Mouse (Mus musculus): Measurements from ENCODE around the gene Mif. TPM values are rescaled to one million over a fixed set of nuclear protein-coding genes. Genes with fewer than 3 reads are reported as not detected.

The Mif gene
- total and polyA plus RNA-seq, 3 experiments, result 1,217 to 2,151 (median 2,072) TPM

DNA sequence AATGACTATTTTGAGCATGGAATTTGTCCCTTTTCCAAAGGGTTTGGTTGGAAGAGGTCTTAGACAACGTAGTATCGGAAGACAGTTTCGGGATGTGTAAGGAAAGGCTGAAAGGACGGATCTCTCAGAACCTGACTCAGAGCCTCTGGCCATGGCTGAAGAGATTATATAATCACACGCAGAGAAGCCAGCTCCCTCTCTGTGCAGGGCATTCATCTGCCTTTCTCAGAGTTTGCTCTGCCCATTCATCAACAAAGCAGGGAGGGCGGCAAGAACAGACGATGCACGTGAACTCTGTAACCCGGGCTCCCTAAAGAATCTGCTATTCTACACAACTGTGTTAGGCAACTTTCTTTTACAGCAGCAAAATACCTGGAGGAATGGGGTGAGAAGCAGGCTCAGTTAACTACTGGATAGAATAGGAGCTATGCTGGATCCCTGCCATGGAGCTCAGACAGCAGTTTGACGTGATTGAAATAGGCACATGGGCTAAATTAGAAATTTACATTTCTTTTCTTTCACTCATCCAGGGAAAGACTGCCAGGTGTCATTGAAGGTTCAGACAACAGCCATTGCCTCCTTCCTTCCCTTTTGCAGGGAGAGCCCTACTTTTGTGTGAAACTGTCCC, 13.6 kb upstream of the Mif start:
- no peak overlapping the region for H3K27ac ChIP-seq (ENCODE audit: insufficient read depth, low read depth)
- in situ Hi-C loops (cut with MboI; ENCODE audit: low pct_ligation_motif_present, low pct_unique_long_range_greater_than_20kb, low sequenced_read_pairs) (no loop called here), dilution Hi-C loops (cut with MboI; ENCODE audit: extremely low pct_ligation_motif_present, extremely low pct_unique_long_range_greater_than_20kb, low sequenced_read_pairs) (no loop called here)
- TF ChIP-seq HCFC1 (IDR thresholded peaks at IDR 0.05; ENCODE audit: low read depth, low read length) (no peak), NELFE (IDR thresholded peaks at IDR 0.05; ENCODE audit: low read depth, low read length) (no peak), TBP (conservative IDR thresholded peaks at IDR 0.05; ENCODE audit: low read depth, low read length) (no peak), MYC (IDR thresholded peaks at IDR 0.05; ENCODE audit: low read depth, low read length) (no peak)
- no peaks in the 10 kb centered on the region for H3K79me2 ChIP-seq (replicated peaks; ENCODE audit: control insufficient read depth, extremely low read depth, insufficient read depth, poor library complexity, severe bottlenecking)
- no peaks in the 10 kb centered on the region for H3K36me3 ChIP-seq (replicated peaks in 1 of 2; ENCODE audit: control insufficient read depth in 1 of 2, insufficient read depth in 1 of 2, low read length in 1 of 2)
- no peak overlapping the region for H3K4me2 ChIP-seq (ENCODE audit: insufficient read depth, low read depth, poor library complexity, severe bottlenecking)
- H3K4me1 ChIP-seq (ENCODE audit: control insufficient read depth in 1 of 2, insufficient read depth in 2 of 2), result no peaks in the 10 kb centered on the region; a peak in 1 of 4 replicates
- H3K4me3 ChIP-seq (replicated peaks in 1 of 3; ENCODE audit: low read depth in 2 of 3, low read length in 2 of 3, poor library complexity in 1 of 3), result no peak overlapping the region
- no peak overlapping the region for H3K9ac ChIP-seq (ENCODE audit: insufficient read depth, low read depth)
- DNase-seq (ENCODE audit: extremely low read depth), result no peak
- no peaks in the 10 kb centered on the region for H3K27me3 ChIP-seq (replicated peaks)
- H3K9me3 ChIP-seq (replicated peaks; ENCODE audit: low read length), result no peaks in the 10 kb centered on the region

DNA sequence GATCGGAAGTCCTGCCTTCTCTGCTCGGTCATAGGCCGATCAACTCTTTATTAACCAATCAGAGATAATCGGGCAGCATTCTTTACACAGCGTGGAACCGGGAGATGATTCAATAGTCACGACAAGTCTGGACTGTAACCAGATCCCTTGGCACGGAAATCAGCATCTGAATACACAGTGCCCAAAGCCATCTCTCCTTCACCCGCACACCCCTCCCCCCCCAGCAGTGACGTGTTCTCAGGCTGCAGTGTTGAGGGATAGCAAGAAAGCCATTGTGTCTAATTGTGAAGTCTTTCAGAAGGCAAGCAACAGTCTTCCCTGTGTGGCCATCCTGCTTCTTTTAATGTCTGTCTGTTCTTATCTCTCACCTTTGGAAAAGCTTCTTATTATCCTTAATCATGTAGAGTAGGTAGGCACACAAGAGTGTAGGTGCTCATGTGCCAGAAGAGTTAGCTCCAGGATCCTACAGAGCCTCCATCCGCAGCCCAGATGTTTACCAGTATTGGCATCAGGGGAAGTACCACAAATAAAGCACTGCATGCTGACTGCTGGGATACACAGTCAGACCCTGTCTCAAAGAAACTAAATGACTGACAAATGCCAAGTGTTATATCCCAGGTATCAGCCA, 13.0 kb upstream of the Mif start:
- H3K4me3 ChIP-seq (replicated peaks in 1 of 3; ENCODE audit: low read depth in 2 of 3, low read length in 2 of 3, poor library complexity in 1 of 3), result no peak overlapping the region
- dilution Hi-C loops (cut with MboI; ENCODE audit: extremely low pct_ligation_motif_present, extremely low pct_unique_long_range_greater_than_20kb, low sequenced_read_pairs) (no loop called here), in situ Hi-C loops (cut with MboI; ENCODE audit: low pct_ligation_motif_present, low pct_unique_long_range_greater_than_20kb, low sequenced_read_pairs) (no loop called here)
- H3K9ac ChIP-seq (ENCODE audit: insufficient read depth, low read depth), result no peak overlapping the region
- no peaks in the 10 kb centered on the region for H3K9me3 ChIP-seq (replicated peaks; ENCODE audit: low read length)
- TF ChIP-seq MXI1 (IDR thresholded peaks at IDR 0.05; ENCODE audit: low read depth, low read length) (no peak), POLR2A (IDR thresholded peaks at IDR 0.05; ENCODE audit: low read depth, low read length) (no peak), JUND (conservative IDR thresholded peaks at IDR 0.05; ENCODE audit: low read depth, low read length) (no peak), HCFC1 (IDR thresholded peaks at IDR 0.05; ENCODE audit: low read depth, low read length) (no peak), CHD1 (IDR thresholded peaks at IDR 0.05; ENCODE audit: low read depth, low read length) (no peak), JUN (IDR thresholded peaks at IDR 0.05; ENCODE audit: insufficient read depth, low read depth, low read length) (no peak), ELF1 (IDR thresholded peaks at IDR 0.05; ENCODE audit: low read depth, low read length) (no peak), SMC3 (IDR thresholded peaks at IDR 0.05; ENCODE audit: low read depth, low read length) (no peak), ETS1 (conservative IDR thresholded peaks at IDR 0.05; ENCODE audit: low read depth, low read length) (no peak), GABPA (IDR thresholded peaks at IDR 0.05; ENCODE audit: insufficient replicate concordance, low read depth, low read length) (no peak), MAZ (IDR thresholded peaks at IDR 0.05; ENCODE audit: low read depth, low read length) (no peak), NRF1 (IDR thresholded peaks at IDR 0.05; ENCODE audit: low read depth, low read length) (no peak), E2F4 (IDR thresholded peaks at IDR 0.05; ENCODE audit: insufficient replicate concordance, low read depth, low read length) (no peak), UBTF (IDR thresholded peaks at IDR 0.05; ENCODE audit: low read depth, low read length) (no peak), POLR2AphosphoS2 (IDR thresholded peaks at IDR 0.05; ENCODE audit: low read depth, low read length) (no peak), NELFE (IDR thresholded peaks at IDR 0.05; ENCODE audit: low read depth, low read length) (no peak), IRF4 (IDR thresholded peaks at IDR 0.05; ENCODE audit: low read depth, low read length) (no peak), MEF2A (IDR thresholded peaks at IDR 0.05; ENCODE audit: borderline replicate concordance, low read depth, low read length) (no peak), KAT2A (IDR thresholded peaks at IDR 0.05; ENCODE audit: insufficient replicate concordance, low read length) (no peak)
- no peak for DNase-seq (ENCODE audit: extremely low read depth)
- no peaks in the 10 kb centered on the region for H3K36me3 ChIP-seq (replicated peaks in 1 of 2; ENCODE audit: control insufficient read depth in 1 of 2, insufficient read depth in 1 of 2, low read length in 1 of 2)
- no peaks in the 10 kb centered on the region for H3K79me2 ChIP-seq (replicated peaks; ENCODE audit: control insufficient read depth, extremely low read depth, insufficient read depth, poor library complexity, severe bottlenecking)
- no peak overlapping the region for H3K27ac ChIP-seq (ENCODE audit: insufficient read depth, low read depth)
- H3K27me3 ChIP-seq (replicated peaks), result no peaks in the 10 kb centered on the region
- H3K4me1 ChIP-seq (ENCODE audit: control insufficient read depth in 1 of 2, insufficient read depth in 2 of 2), result no peaks in the 10 kb centered on the region; a peak in 1 of 4 replicates
- no peak overlapping the region for H3K4me2 ChIP-seq (ENCODE audit: insufficient read depth, low read depth, poor library complexity, severe bottlenecking)
